Mouse (Mus musculus): ENCODE data around the gene Zfp729b. TPM values are rescaled to one million over a fixed set of nuclear protein-coding genes. Genes with fewer than 3 reads are reported as not detected.

Zfp729b gene
- polyA plus RNA-seq (2014; fragmentation: Nextera tagmentation; extraction: Ambion mirVana): 4.1 and 5.5 TPM in 2 replicates

DNA sequence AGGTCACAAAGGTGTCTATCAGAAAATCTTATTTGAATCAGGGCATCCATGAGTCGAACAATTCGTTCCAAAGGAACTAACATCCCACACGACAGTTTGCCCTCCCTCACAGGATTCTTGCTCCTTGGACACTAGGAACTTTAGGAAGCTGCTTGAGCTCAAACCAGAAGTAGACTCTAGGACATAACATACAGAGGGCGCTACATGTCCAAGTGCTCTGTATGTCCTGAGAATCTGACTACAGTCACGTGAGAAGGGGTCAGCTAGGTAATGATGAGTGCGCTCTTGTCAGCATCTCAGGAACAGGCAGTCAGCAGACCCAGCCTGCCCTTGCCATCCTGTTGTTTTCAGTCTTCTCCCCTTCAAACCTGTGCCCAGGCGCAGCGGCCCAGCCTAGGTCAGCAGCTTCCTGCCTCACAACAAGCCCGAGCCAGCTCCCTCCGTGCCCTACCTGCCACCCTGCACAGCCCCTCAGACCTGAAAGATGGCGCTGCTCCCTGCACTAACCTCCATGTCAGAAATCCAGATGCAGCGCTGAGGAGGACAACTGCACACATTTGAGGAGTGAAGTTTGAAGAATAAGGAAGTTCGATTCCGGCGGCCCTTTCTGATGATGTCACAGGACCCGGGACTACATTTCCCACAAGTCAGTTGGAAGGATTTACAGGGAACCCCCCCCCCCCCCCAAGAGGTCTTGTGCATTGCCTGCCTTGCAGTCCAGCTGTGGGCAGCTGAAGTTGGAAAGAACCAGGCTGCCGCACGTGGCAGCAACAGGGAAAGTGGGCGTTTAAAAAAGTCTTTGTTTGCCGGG is at the start of gene Zfp729b:
TSS of gene Zfp729b (minus strand) at position 642 of the 811 bp plus-strand sequence.
- H3K4me2 ChIP-seq (ENCODE audit: low read depth, low read length, severe bottlenecking): peak within 1 kb of the TSS; percentile 54
- H3K9ac ChIP-seq (ENCODE audit: low read length): peak within 1 kb of the TSS; percentile 71
- peak; percentile 88 for DNase-seq (ENCODE audit: low spot score)
- H3K27me3 ChIP-seq (ENCODE audit: control insufficient read depth, insufficient read depth, low read length): no peaks in the 10 kb centered on the region
- H3K9me3 ChIP-seq (ENCODE audit: control insufficient read depth, low read length): no peaks in the 10 kb centered on the region
- no peak within 1 kb of the TSS for H3K27ac ChIP-seq (ENCODE audit: low read depth, low read length)
- no peaks in the 10 kb centered on the region for H3K36me3 ChIP-seq (ENCODE audit: control insufficient read depth, insufficient read depth, low read length)
- peaks cover 3% of the 10 kb centered on the region; the same call in 1 of the 2 replicates for H3K4me1 ChIP-seq (replicated peaks; ENCODE audit: control insufficient read depth, insufficient read depth, low read length)
- 3% methylated on average over 20 of the region's 20 CpGs for WGBS
- peak; percentile 97 for ATAC-seq (replicated peaks; ENCODE audit: low FRiP score)
- peak within 1 kb of the TSS; percentile 63 for H3K4me3 ChIP-seq (ENCODE audit: low read depth, low read length)

- DNase-seq (ENCODE audit: low spot score) (no peak), ATAC-seq (replicated peaks; ENCODE audit: low FRiP score) (no peak)
Observed at GRCm38 (mm10) chr13:67652496-67652895, 43.0 kb upstream of the Zfp729b start.

GRCm38 (mm10) chr13:67637294-67638007 is 27.9 kb upstream of the Zfp729b start, which contains the start of the genes Gm49345 and Zfp729a:
Gm49345 (minus strand) TSS chr13:67637769.
Zfp729a (minus strand) TSS chr13:67637791.
- no peaks in the 10 kb centered on the region for H3K27me3 ChIP-seq (ENCODE audit: control insufficient read depth, insufficient read depth, low read length)
- no peaks in the 10 kb centered on the region for H3K36me3 ChIP-seq (ENCODE audit: control insufficient read depth, insufficient read depth, low read length)
- peak within 1 kb of the TSS; percentile 34 for H3K4me2 ChIP-seq (ENCODE audit: low read depth, low read length, severe bottlenecking)
- no peaks in the 10 kb centered on the region for H3K9me3 ChIP-seq (ENCODE audit: control insufficient read depth, low read length)
- H3K4me1 ChIP-seq (replicated peaks; ENCODE audit: control insufficient read depth, insufficient read depth, low read length): no peaks in the 10 kb centered on the region
- under 1% methylated on average over 19 of the region's 19 CpGs for WGBS
- ATAC-seq (replicated peaks; ENCODE audit: low FRiP score) (peak; percentile 99), DNase-seq (ENCODE audit: low spot score) (peak; percentile 78)
- peak within 1 kb of the TSS; percentile 56 for H3K4me3 ChIP-seq (ENCODE audit: low read depth, low read length)
- no peak within 1 kb of the TSS for H3K27ac ChIP-seq (ENCODE audit: low read depth, low read length)
- peak within 1 kb of the TSS; percentile 56 for H3K9ac ChIP-seq (ENCODE audit: low read length)

More at GRCm38 (mm10) chr13:67652496-67652895, 43.0 kb upstream of the Zfp729b start:
- Histone ChIP-seq H3K4me2 (ENCODE audit: low read depth, low read length, severe bottlenecking) (no peak overlapping the region), H3K27ac (ENCODE audit: low read depth, low read length) (no peak overlapping the region), H3K36me3 (ENCODE audit: control insufficient read depth, insufficient read depth, low read length) (no peaks in the 10 kb centered on the region), H3K4me3 (ENCODE audit: low read depth, low read length) (no peak overlapping the region), H3K9ac (ENCODE audit: low read length) (no peak overlapping the region), H3K27me3 (ENCODE audit: control insufficient read depth, insufficient read depth, low read length) (no peaks in the 10 kb centered on the region), H3K4me1 (replicated peaks; ENCODE audit: control insufficient read depth, insufficient read depth, low read length) (no peaks in the 10 kb centered on the region), H3K9me3 (ENCODE audit: control insufficient read depth, low read length) (no peaks in the 10 kb centered on the region)
- whole genome bisulfite sequencing: 37% methylated on average over 3 of the region's 3 CpGs

- DNase-seq (ENCODE audit: low spot score) (no peak), ATAC-seq (replicated peaks; ENCODE audit: low FRiP score) (no peak)
- no peaks in the 10 kb centered on the region for H3K36me3 ChIP-seq (ENCODE audit: control insufficient read depth, insufficient read depth, low read length)
- H3K9me3 ChIP-seq (ENCODE audit: control insufficient read depth, low read length): no peaks in the 10 kb centered on the region
- WGBS: 93% methylated on average over 4 of the region's 4 CpGs
- no peak overlapping the region for H3K4me3 ChIP-seq (ENCODE audit: low read depth, low read length)
- no peak overlapping the region for H3K4me2 ChIP-seq (ENCODE audit: low read depth, low read length, severe bottlenecking)
- H3K27ac ChIP-seq (ENCODE audit: low read depth, low read length): no peak overlapping the region
- H3K27me3 ChIP-seq (ENCODE audit: control insufficient read depth, insufficient read depth, low read length): no peaks in the 10 kb centered on the region
- H3K4me1 ChIP-seq (replicated peaks; ENCODE audit: control insufficient read depth, insufficient read depth, low read length): peaks cover 3% of the 10 kb centered on the region; the same call in 1 of the 2 replicates
- H3K9ac ChIP-seq (ENCODE audit: low read length): no peak overlapping the region
Observed at GRCm38 (mm10) chr13:67610108-67610507, 601 bp upstream of the Zfp729b start.

GRCm38 (mm10) chr13:67572591-67573189 is 36.8 kb downstream of the Zfp729b start:
- no peak overlapping the region for H3K4me2 ChIP-seq (ENCODE audit: low read depth, low read length, severe bottlenecking)
- H3K9me3 ChIP-seq (ENCODE audit: control insufficient read depth, low read length): no peaks in the 10 kb centered on the region
- no peaks in the 10 kb centered on the region for H3K36me3 ChIP-seq (ENCODE audit: control insufficient read depth, insufficient read depth, low read length)
- DNase-seq (ENCODE audit: low spot score) (no peak), ATAC-seq (replicated peaks; ENCODE audit: low FRiP score) (no peak)
- H3K27ac ChIP-seq (ENCODE audit: low read depth, low read length): no peak overlapping the region
- no peaks in the 10 kb centered on the region for H3K4me1 ChIP-seq (replicated peaks; ENCODE audit: control insufficient read depth, insufficient read depth, low read length)
- no peaks in the 10 kb centered on the region for H3K27me3 ChIP-seq (ENCODE audit: control insufficient read depth, insufficient read depth, low read length)
- H3K4me3 ChIP-seq (ENCODE audit: low read depth, low read length): no peak overlapping the region
- H3K9ac ChIP-seq (ENCODE audit: low read length): no peak overlapping the region
- WGBS: 74% methylated on average over 5 of the region's 5 CpGs

- peak within 1 kb of the TSS; percentile 83 for H3K4me3 ChIP-seq (ENCODE audit: low read depth, low read length)
- 79% methylated on average over 4 of the region's 4 CpGs for WGBS
- ATAC-seq (replicated peaks; ENCODE audit: low FRiP score) (0 out of 2 replicates have a peak, but pooled peaks have one; percentile 1), DNase-seq (ENCODE audit: low spot score) (no peak)
- peak within 1 kb of the TSS; percentile 54; the same call in 1 of the 2 replicates for H3K27ac ChIP-seq (ENCODE audit: low read depth, low read length)
- H3K4me1 ChIP-seq (replicated peaks; ENCODE audit: control insufficient read depth, insufficient read depth, low read length): no peaks in the 10 kb centered on the region; the same call in 1 of the 2 replicates
- H3K36me3 ChIP-seq (ENCODE audit: control insufficient read depth, insufficient read depth, low read length): no peaks in the 10 kb centered on the region
- no peaks in the 10 kb centered on the region for H3K9me3 ChIP-seq (ENCODE audit: control insufficient read depth, low read length)
- H3K4me2 ChIP-seq (ENCODE audit: low read depth, low read length, severe bottlenecking): peak within 1 kb of the TSS; percentile 57
- H3K9ac ChIP-seq (ENCODE audit: low read length): peak within 1 kb of the TSS; percentile 87
- H3K27me3 ChIP-seq (ENCODE audit: control insufficient read depth, insufficient read depth, low read length): no peaks in the 10 kb centered on the region
Observed at GRCm38 (mm10) chr13:67553730-67554129, 55.8 kb downstream of the Zfp729b start, which contains the start of gene Zfp748. Zfp748 (minus strand) TSS chr13:67553830.

DNA sequence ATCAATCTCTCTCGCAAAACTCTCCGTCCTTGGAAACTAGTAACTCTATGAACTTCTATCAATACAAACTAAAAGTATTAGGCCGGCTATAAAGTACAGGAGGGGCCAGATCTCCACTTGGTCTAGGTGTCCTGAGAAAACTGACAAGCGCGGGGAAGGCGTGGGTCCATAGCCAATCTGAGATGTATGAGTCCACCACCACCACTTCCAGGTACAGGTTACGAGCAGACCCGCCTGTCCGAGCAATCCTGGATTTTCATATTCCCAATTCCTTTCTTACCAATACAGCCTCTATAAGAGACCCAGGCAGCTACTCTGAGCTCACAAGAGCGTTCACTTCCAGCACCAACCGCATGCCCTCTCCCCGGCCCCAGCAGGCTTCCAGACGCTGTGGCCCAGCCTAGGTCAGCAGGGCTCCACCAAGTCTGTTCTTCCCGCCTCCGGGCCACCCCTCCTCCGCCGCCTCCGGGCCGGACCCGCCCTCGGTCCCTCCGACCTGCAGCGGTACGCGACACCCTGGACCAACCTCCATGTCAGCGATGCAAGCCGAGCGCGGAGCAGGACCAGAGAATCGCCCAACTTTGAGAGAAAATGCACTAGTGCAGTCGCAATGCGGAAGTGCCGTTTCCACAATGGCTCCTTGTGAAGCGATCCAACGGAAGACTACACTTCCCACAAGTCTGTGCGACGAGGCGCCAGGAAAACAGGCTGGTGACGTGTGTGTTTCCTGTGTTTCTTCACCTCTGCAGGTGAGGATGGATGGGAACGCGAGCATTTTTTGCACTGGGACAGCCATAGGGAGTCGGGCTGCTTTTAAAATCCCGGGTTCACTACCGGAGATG is 56.8 kb downstream of the Zfp729b start:
- H3K9me3 ChIP-seq (ENCODE audit: control insufficient read depth, low read length): no peaks in the 10 kb centered on the region
- peak overlapping the region; percentile 83 for H3K4me3 ChIP-seq (ENCODE audit: low read depth, low read length)
- no peaks in the 10 kb centered on the region for H3K36me3 ChIP-seq (ENCODE audit: control insufficient read depth, insufficient read depth, low read length)
- 1% methylated on average over 44 of the region's 44 CpGs for WGBS
- DNase-seq (ENCODE audit: low spot score): peak; percentile 86
- H3K4me2 ChIP-seq (ENCODE audit: low read depth, low read length, severe bottlenecking): peak overlapping the region; percentile 57
- peak overlapping the region; percentile 87 for H3K9ac ChIP-seq (ENCODE audit: low read length)
- peak overlapping the region; percentile 54; the same call in 1 of the 2 replicates for H3K27ac ChIP-seq (ENCODE audit: low read depth, low read length)
- H3K4me1 ChIP-seq (replicated peaks; ENCODE audit: control insufficient read depth, insufficient read depth, low read length): no peaks in the 10 kb centered on the region; the same call in 1 of the 2 replicates
- peak; percentile 98 for ATAC-seq (replicated peaks; ENCODE audit: low FRiP score)
- no peaks in the 10 kb centered on the region for H3K27me3 ChIP-seq (ENCODE audit: control insufficient read depth, insufficient read depth, low read length)

Data from forebrain, embryonic 11.5 days (tissue).